Mouse (Mus musculus) adrenal gland, adult 2 months (tissue): ENCODE data around the gene Ap5z1. TPM values are rescaled to one million over a fixed set of nuclear protein-coding genes. Genes with fewer than 3 reads are reported as not detected.

ENCODE experiments used
- DNase-seq: peaks from one replicate; pipeline ENCODE4 v3.0.0; 2021
- polyA plus RNA-seq: library from polyadenylated mRNA; depleted of rRNA; stranded (reverse); fragments of >200 nt; gene quantifications from 2 replicates; pipeline ENCODE4 v1.2.3, GENCODE M21; 2012
- total RNA-seq, 2 experiments: library from RNA; stranded (reverse); gene quantifications; 2 replicates each; pipeline ENCODE4 v1.2.3; 2021

The Ap5z1 gene
- total and polyA plus RNA-seq, 3 experiments = 18.5 to 75.8 (median 22.7) TPM

DNA sequence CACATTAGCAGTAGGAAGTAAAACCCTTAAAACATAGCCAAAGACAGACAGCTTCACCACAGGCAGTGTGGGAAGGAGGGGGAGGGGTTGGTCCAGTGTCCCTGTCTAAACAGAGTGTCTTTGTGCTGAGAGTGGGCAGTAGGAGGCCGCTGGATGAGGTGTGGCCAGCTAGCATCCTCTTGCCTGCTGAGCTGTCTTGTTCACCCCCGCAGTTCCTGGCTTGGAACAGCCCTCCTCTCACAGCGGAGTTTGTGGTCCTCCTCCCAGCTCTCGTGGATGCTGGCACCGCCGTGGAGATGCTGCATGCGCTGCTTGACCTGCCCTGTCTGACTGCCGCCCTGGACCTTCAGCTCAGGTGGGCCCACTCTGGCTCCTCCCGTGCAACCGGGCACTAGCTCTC lies 10.0 kb downstream of the Ap5z1 start:
- DNase-seq = no peak

DNA sequence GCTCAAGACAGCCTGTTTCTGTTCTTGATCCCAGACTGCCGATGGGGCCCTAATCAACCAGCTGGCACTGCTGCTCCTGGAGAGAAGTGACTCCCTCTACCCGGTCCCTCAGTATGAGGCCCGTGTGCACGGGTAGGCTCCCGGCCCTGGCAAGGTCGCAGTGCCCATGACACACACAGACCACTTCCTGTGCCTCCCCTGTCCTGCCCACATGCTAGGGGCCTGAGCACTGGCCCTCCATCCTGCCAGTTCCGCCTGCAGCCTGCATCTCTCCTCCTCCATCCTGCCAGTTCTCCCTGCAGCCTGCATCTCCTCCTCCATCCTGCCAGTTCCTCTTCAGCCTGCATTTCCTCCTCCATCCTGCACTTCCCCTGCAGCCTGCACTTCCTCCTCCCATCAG lies 11.9 kb downstream of the Ap5z1 start:
- no peak for DNase-seq

DNA sequence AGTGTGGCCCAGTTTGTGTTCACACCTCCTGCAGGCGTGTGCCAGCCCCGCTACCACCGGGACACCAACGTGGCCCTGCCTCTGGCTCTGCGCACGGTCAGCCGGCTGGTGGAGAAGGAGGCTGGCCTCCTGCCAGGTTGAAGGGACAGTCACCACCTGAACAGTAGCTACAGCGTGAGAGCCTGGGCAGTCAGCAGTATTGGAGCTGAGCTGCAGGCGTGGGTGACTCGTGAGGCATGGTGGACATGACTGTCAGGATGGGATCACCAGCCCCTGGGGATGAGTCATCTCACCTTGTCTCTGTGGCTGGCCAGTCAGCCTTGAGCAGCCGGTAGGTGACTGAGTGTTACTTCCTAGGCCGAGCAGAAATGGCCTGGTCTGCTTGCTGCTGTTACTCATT lies 13.6 kb downstream of the Ap5z1 start:
- DNase-seq = peak; percentile 88

DNA sequence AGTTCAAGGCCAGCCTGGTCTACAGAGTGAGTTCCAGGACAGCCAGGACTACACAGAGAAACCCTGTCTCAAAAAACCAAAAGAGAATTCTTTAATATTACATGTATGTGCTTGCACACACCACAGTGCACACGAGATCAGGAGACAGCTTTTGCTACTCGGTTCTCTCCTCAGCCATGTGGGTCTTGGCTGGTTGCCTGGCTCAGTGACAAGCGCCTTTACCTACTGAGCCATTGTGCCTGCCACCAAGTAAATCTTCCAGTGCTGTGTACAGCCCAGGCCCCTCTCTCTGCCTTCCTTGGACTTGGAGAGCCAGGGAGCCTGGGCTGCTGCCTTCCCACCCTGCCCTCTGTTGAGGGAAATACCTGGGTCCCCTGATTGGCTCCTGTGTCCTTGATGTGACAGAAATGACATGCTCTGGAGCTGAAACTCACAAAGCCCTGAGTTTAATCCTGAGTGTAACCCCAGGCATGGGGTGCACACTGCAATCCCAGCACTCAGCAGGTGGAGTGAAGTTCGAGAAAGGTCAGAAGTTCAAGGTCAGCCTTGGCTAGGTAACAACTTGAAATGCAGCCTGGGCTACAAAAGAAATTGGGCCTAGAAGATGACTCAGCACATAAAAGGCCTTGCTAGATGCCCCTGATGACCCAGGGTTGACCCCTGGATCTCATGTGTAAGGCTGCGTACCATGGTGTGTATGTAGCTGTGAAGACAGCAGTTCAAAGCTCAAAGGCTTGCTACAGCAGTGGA lies 14.3 kb downstream of the Ap5z1 start:
- peak; percentile 38 for DNase-seq

DNA sequence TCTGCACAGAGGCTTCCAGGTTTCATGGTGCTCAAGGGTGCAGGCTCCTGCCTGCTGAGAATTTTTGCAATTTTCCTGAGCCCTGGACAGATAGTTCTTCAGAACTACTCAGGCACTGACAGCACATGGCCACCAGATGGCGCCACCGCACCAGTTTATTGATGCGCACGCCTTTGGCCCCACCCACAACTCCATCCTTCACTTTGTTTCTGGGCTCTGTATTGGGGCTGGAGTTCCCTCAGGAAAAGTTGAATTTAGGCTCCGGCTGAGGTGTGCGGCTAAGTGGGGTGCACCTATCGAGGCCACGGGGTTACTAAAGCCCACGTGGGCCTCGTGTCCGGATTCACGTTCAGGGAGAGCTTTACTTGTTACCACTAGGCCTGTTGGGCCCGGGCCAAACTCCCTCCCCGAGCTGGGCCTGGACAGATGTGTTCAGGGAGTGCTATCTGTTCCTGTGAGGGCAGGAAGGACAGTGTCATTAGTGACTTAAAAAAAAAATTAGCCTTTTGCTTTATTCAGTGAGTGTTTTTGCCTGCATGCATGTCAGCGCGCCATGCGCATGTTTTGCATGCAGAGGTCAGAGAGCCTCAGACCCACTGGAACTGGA lies 15.2 kb downstream of the Ap5z1 start:
- peak; percentile 78 for DNase-seq

DNA sequence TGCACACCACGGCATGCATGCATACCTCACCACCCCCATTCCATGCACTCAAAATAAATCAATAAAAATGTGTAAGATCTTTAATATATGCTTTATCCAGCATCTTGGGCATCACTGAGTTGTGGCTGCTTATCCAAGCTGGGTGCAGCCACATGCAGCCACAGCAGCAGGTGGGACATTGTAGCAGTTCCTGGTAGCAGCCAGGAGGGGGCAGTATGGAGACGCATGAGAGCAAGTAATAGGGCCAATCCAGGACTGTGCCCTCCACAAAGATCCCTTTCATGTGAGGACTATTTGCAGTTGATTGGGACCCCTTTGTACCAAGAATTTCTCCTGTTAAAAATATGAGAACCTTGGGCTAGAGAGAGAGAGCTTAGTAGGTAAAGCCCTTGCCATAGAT lies 18.8 kb downstream of the Ap5z1 start:
- DNase-seq = peak; percentile 62

DNA sequence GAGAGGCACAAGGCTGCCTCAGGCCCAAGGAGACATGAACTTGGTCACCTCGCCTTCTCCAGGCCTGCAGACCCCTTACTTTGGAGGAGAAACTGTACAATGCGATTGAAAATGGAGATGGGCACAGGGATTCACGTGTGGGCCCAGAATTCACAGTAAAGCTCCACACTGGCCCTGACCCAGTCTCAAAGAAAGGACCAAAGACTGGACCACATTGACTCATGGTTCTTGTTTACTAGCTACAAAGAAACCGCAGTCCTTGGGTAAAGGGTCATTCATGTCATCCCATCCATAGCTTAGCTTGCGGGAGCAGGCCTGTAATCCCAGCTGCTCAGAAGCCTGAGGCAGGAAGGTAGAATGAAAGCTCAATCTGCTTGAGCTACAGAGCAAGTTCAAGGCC lies 19.8 kb downstream of the Ap5z1 start:
- peak; percentile 54 for DNase-seq

DNA sequence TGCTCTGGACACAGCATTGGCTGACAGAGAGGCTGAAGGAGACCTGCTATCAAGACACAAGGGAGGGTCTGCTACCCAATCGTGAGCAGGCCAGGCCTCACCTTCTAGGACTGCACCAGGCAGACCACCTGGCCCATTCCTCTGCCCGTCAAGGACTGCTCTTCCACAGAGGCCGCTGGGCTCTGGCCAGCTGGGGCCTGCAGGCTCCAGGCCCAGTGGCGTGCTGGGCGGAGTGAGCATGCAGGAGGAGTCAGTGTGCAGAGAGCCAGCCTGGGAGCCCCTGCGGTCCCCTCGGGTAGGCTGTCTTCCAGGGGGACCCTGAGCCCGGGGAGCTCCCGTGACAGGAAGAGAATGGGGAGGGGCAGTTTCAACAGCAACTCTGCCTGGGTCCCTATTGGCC lies 22.9 kb downstream of the Ap5z1 start:
- no peak for DNase-seq

DNA sequence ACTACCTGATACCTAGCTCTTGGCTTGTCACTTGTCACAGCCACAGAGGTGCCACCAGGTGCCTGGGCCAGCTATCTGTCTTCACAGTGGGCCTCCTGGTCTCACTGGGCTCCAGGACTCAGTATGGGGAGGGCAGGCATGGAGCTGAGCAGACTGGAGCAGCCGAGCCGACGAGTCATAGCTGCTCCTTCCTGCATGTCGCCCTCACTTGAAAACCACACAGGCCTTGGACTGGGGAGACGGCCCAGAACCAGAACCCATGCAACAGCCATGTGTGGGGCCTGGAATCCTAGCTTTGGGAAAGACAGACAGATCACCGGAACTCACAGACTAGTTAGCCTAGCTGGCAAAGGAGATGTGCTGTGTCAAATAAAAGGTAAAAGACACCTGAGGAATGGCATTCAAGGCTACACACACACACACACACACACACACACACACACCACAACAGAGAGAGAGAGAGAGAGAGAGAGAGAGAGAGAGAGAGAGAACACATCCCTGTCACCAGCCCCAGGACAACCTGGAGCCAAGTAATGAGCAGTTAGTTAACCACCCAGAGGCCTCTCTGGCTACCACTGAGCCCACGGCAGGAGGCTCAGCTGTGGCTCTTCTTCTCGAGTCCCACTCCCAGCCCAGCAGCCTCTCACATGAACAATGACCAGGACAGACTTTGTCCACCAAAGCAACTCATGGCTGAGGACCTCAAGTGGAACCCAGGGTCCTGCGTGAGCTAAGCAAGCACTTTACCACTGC lies 26.4 kb downstream of the Ap5z1 start:
- DNase-seq = no peak

DNA sequence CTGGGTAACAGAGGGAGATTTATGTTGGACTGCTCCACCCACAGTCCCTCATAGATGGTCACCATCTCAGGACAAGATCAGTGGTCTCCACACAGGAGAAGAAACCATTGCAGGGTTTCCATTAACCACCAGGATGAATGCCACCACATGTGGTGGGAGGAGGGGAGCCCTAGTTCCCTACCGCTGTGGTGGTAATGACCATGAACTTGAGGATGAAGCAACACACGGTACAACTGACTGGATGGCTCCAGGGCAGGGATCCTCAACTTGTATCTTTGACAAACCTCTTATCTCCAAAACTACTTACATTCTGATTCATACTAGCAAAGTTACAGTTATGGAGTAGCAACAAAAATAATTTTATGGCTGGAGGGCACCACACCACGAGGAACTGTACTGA lies 29.6 kb downstream of the Ap5z1 start:
- DNase-seq = peak; percentile 64

DNA sequence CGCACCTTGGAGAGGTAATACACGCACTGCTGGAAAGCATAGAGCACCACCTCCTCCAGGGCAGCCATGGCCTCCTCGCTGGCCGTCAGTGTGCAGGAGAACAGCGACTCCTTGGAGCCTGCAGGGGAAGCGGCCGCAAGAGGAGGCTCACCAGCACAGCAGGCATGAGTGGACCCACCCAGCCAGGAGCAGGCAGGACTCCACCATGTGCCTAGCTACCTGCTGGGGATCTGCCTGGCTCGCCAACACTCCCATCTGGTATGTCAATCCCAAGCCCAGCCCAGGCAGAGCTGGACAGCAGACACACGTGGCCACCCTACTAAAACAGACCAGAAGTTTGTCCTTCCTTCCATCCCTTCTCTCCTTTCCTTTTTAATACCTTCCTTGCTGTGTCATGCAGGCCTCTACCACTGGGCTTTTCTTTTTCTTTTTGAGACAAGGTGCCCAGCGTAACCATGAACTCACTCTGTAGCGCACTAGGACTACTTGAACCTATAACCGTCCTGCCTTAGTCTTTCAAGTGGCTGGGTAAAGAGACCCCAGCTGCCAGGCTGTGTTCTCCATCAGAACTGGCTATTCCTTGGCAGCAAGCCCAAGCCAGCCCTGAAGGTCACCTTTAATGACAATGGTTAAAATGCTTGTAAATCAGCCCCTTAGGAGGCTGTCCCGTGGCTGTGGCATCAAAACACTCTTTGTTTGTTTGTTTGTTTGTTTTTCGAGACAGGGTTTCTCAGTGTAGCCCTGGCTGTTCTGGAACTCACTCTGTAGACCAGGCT lies 31.8 kb downstream of the Ap5z1 start:
- DNase-seq = peak; percentile 46

DNA sequence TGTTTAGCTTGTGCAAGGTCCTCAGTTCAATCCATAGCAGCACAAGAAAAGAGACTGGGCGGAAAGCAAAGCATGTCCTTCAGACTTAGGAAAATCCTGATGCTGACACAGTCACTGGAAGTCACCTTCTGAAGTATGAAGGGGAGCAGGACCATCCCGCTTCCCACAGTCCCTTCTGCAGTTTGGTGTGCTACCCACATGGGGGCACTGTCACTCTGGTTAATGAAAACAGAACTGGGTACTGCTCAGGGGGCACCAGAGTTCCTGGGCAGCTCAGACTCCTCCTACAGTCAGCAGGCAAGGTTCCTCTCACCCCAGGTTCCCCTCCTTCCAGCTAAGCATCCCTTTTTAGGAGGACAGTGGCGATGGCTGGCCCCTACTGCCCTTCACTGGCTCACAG lies 35.2 kb downstream of the Ap5z1 start:
- no peak for DNase-seq

DNA sequence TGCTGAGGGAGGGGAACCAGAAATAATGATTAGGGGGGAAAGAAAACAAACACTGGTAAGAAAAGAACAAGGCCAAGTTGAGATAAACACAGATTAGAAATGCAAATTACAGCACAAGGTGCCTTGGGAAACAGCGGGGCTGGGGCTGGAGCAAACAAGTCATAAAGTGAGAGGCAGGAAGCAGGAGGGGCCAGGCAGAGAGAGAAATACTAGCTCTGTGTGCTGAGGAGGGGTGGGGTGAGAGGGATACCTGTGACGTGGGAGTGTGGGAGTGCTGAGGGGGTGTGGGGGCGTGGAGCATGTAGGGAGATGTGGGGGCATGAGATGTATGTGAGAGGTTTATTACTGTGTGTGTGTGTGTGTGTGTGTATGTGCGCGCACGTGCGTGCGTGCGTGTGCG lies 37.2 kb downstream of the Ap5z1 start:
- DNase-seq = no peak

DNA sequence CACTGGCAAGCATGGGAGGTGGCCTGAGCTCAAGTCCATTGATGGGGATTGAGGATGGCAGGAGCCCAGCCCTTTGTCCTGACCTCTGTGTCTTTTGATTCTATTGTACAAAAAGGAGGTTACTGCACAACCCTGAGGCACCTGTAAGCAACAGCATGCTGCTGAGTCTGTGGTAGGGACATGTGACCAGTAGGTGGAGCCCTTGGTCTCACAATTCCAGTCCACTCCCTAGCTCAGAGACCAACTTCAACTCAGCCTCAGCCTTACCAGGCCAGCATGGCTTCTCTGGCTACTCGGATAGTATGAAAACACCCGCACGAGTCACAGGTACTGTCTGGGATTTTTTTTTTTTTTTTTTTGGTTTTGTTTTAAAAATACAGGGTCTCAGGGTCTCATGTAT lies 38.7 kb downstream of the Ap5z1 start:
- peak; percentile 83 for DNase-seq

DNA sequence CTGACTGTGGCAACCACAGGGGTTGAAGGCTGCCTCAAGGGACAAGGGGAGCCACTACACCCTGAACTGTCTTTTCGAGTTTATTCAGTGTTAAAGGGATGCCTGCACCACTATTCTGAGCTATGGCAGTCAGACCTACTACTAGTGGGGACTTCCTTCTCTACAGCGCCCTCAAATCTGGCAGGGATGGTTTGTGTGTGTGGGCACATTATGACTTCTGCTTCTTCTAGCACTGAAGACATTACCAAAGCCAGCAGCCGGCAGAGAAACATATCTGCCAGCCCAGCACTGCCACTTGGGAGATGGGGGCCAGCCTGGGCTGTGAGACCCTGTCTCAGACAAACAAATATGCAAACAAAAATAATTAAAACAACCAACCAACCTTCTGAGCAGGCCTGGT lies 40.4 kb downstream of the Ap5z1 start:
- DNase-seq = no peak

DNA sequence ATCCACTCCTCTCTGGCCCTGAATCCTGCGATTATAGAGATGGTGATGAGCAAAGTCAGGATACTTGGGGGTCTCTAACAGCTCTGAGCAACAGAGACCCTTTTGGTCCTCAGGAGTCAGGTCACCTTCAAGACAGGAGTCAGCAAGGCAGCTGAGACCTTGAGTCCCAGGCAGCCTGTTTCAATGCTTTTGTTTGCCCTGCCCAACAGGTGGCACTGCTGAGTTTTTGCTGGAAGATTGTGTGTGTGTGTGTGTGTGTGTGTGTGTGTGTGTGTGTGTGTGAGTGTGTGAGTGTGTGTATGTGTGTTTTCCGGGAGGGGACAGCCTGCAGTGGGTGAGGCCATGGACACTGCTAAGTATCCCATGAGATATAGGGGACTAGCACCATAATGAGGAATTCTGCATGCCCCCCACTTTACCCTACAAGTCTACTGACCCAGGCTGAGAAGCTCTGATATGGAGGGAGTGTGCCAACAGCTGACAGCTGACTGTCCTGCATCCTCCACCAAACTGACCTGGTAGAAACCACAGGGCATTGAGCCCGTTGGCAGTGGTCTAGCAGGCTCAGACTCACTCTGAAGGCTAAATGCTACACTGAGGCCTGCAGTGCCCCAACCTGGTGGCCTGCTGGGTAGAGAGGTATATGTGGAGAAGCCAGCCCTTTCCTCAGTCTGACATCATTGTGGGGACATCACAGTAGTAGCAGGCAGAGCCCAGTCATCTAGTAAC lies 42.1 kb downstream of the Ap5z1 start:
- peak; percentile 36 for DNase-seq

DNA sequence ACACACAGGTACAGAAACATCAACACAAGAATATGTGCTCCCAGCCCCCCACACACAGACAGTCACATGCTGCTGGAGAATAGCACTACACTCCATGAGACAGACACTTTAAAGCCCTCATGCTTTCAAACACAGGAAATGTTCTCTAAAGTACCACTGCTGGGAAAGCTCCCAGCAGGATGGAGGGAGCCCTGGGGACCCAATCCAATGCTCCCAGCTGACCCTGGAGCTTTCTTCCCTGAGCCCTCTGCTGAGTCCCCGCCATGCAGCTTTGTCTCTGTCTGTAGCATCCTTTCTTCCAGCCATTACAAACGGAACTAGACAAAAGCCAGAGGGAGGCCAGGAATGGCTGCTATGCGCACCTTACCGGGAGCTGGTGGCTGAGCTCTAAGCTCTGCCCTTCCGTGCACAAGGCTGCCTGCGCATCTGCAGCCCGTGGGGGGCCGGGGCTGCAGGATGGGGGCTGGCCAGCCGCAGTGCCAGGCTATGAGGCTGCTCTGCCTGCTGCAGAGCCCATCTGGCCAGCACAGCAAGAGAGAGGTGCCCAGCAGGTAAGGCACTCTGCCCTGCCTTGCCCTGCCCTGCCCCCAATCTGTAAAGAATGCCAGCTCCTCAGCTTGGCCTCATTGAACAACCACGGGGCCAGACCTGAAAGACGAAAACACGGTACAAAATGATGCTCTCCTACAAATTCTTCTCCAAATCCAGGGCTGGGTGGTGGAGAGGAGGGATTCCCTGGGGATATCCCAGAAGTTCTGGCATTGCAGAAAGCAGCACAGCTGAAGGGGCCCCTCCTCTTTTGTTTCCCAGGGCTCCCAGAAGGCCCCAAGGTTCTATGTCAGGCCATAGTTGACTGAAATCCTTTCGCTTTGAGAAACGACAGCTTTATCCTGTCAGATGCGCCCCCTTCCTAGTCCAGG lies 45.7 kb downstream of the Ap5z1 start:
- no peak for DNase-seq

DNA sequence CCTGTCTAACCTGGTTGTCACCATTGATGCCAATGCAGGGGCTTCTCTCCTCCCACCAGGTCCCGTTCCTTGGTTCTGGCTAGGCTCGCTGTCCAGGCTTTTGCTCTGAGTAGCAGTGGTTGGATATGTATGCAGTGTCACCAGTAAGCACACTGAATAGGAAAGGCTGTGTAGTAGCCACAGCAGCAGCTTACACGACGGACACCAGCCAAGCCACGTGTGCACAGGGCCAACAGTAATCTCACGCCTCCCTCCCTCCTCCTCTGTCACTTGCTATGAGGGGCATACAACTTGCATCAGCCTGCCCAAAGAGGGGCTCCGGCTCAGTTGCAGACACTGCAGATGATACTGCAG lies 46.3 kb downstream of the Ap5z1 start:
- DNase-seq = no peak

DNA sequence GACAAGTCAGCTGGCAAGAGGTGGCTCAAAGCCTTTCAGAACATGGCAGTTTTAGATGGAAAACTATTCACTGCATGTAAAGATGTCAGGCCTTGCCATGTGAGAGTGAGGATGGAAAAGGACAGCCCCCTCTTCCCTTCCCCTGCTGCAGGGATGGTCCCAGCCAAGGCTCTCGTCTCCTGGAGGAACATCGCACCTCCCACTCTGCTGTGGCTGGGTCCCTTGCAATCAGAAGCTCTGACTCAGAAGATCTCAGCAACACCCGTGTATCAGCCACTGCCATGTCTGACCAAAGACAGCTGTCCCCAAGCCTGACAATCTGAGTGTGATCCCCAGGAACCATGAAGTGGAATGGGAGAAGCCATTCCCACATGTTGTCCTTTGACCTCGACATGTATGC lies 48.4 kb downstream of the Ap5z1 start:
- no peak for DNase-seq

DNA sequence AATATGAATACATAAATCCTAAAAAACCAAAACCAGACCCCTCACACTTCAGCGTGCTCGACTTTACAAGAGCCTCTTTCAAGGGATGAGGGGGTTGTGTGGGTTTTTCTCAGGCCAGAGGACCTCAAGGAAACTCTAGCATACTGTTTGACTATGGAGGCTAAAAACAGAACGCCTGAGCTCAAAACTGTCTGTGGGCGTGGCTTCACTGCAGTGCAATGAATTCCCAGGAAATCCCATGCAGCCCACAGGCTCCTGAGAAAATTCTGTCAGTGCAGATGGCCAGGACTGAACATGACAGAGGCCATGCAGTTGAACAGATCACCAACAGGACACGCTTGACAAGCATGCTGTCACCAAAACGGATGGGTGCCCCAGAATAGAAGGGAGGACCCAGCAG lies 55.2 kb downstream of the Ap5z1 start:
- no peak for DNase-seq

DNA sequence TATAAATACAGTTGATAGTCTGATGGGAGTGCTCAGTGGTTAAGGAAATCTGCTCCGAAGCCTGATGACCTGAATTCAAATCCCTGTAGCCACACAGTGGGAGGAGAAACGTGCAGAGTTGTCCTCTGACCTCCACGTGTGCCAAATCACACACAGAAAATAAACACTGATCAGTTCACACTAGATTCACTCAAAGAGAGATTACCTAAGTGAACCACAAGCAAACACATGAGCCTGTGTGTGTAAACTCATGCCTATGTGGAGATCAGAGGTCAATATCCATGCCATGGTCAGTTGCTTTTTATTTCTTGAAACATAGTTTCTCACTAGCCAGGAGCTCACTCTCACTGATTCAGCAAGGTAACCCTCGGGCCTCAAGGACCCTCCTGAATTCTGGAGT lies 56.6 kb downstream of the Ap5z1 start:
- no peak for DNase-seq
